ENCODE assay signal across 29 mouse cellular contexts in the genomic region with DNA sequence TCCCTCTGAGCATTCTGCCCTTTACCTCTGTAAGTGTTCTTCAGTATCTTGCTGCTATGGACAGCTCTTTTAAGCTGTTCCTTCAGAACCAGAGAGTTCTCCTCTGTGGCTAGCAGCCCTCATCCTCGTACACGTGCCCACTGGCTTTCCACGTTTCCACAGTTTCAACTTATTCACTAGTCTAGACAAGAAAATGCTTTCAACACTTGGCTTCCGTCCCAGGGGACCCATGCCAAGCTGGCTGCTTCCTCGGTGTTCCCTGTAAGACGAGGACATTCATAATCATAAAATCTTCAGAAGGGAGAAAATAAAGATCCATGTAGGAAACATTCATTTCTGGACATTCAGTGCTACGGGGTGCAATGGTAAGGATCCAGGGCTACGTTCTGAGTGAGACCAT.
A peak's percentile ranks its signal among the peaks of the same experiment; 100 is the strongest.
DNase-seq lines count a peak whose midpoint lies in the region; ATAC-seq lines count a peak whose summit lies in the region.
"Had no signal": no experiment of that assay in that cellular context is flagged by ENCODE, and none has a peak within 500 bp of the region (broad histone marks: within the 10 kb centered on the region; RNA-seq: fewer than 3 reads in every experiment).

No protein-coding gene starts in this region.

- peaks cover 11% of the 10 kb centered on the region for H3K9me3 ChIP-seq in forebrain, embryonic 14.5 days (replicated peaks; ENCODE audit: control insufficient read depth, low read length)
- H3K9me3 ChIP-seq in neural tube, embryonic 15.5 days (replicated peaks) = peaks cover 21% of the 10 kb centered on the region
- H3K9me3 ChIP-seq in midbrain, embryonic 14.5 days (ENCODE audit: control insufficient read depth, low read length) = peaks cover 17% of the 10 kb centered on the region
- H3K9me3 ChIP-seq: heart, embryonic 15.5 days had no signal

- H3K27me3 ChIP-seq in forebrain, embryonic 14.5 days (replicated peaks; ENCODE audit: control insufficient read depth, insufficient read depth, low read length) = no peaks in the 10 kb centered on the region
- H3K27me3 ChIP-seq in neural tube, embryonic 15.5 days (replicated peaks) = no peaks in the 10 kb centered on the region
- no peaks in the 10 kb centered on the region for H3K27me3 ChIP-seq in midbrain, embryonic 14.5 days (ENCODE audit: control insufficient read depth, insufficient read depth, low read length)
- H3K27me3 ChIP-seq: embryonic facial prominence, embryonic 15.5 days; forebrain, embryonic 12.5 days; heart, embryonic 15.5 days; neural tube, embryonic 13.5 days had no signal

- intact Hi-C loops in left cerebral cortex, postnatal 25 days (cut with DNase I) = no loop called here

- WGBS in forebrain, embryonic 14.5 days = 89% methylated on average over 8 of the region's 8 CpGs
- 91% methylated on average over 8 of the region's 8 CpGs for WGBS in neural tube, embryonic 15.5 days
- 85% methylated on average over 8 of the region's 8 CpGs for WGBS in midbrain, embryonic 14.5 days

- DNase-seq in lung, postnatal 10 days = peak; percentile 4
- no peak for DNase-seq in lung, postnatal 36 days
- peak; percentile 9 to 16 for DNase-seq in frontal cortex, postnatal 10 days (ENCODE audit: low spot score in 2 of 2)
- peak; percentile 5 to 21 for DNase-seq in left cerebral cortex, postnatal 25 days (ENCODE audit: low spot score in 2 of 2)
- peak; percentile 41 for DNase-seq in testis, postnatal 10 days (ENCODE audit: low spot score)
- DNase-seq in forebrain, embryonic 14.5 days (ENCODE audit: low spot score) = no peak
- DNase-seq in midbrain, embryonic 14.5 days = no peak
- DNase-seq: adrenal gland, postnatal 14 days; cerebellum, adult 11-12 months; gastrocnemius, postnatal 14 days; heart, adult 11 months; kidney, adult 2 months; kidney, postnatal 4 days; liver; lung, adult 2 months; lung, postnatal 14 days; thymus, postnatal 4 days had no signal

- no peak overlapping the region for H3K27ac ChIP-seq in forebrain, embryonic 14.5 days (ENCODE audit: low read depth, low read length)
- H3K27ac ChIP-seq in neural tube, embryonic 15.5 days (replicated peaks) = no peak overlapping the region
- no peak overlapping the region for H3K27ac ChIP-seq in midbrain, embryonic 14.5 days (replicated peaks; ENCODE audit: low read depth, low read length)
- H3K27ac ChIP-seq: embryonic facial prominence, embryonic 10.5 days; embryonic facial prominence, embryonic 15.5 days; forebrain, embryonic 12.5 days; heart, embryonic 10.5 days; heart, embryonic 15.5 days; left cerebral cortex, adult 2 months; liver, embryonic 14.5 days; midbrain, embryonic 10.5 days; neural tube, embryonic 13.5 days had no signal

- H3K4me1 ChIP-seq in forebrain, embryonic 14.5 days (ENCODE audit: control insufficient read depth, insufficient read depth, low read length) = no peaks in the 10 kb centered on the region
- H3K4me1 ChIP-seq in neural tube, embryonic 15.5 days = no peaks in the 10 kb centered on the region
- no peaks in the 10 kb centered on the region for H3K4me1 ChIP-seq in midbrain, embryonic 14.5 days (ENCODE audit: control insufficient read depth, insufficient read depth, low read length)
- H3K4me1 ChIP-seq: embryonic facial prominence, embryonic 10.5 days; embryonic facial prominence, embryonic 15.5 days; forebrain, embryonic 12.5 days; heart, embryonic 10.5 days; heart, embryonic 15.5 days; midbrain, embryonic 10.5 days; neural tube, embryonic 13.5 days had no signal

- no peak overlapping the region for H3K4me2 ChIP-seq in forebrain, embryonic 14.5 days (ENCODE audit: low read length)
- no peak overlapping the region for H3K4me2 ChIP-seq in neural tube, embryonic 15.5 days
- H3K4me2 ChIP-seq in midbrain, embryonic 14.5 days (ENCODE audit: low read length) = no peak overlapping the region
- H3K4me2 ChIP-seq: embryonic facial prominence, embryonic 15.5 days; forebrain, embryonic 12.5 days; heart, embryonic 15.5 days; neural tube, embryonic 13.5 days had no signal

- H3K9ac ChIP-seq in forebrain, embryonic 14.5 days (ENCODE audit: low read length) = no peak overlapping the region
- no peak overlapping the region for H3K9ac ChIP-seq in neural tube, embryonic 15.5 days (replicated peaks)
- no peak overlapping the region for H3K9ac ChIP-seq in midbrain, embryonic 14.5 days (replicated peaks; ENCODE audit: low read length)
- H3K9ac ChIP-seq: embryonic facial prominence, embryonic 15.5 days; forebrain, embryonic 12.5 days; heart, embryonic 15.5 days; liver, embryonic 14.5 days; neural tube, embryonic 13.5 days had no signal

- no peaks in the 10 kb centered on the region for H3K36me3 ChIP-seq in forebrain, embryonic 14.5 days (ENCODE audit: control insufficient read depth, insufficient read depth, low read length)
- H3K36me3 ChIP-seq in neural tube, embryonic 15.5 days = no peaks in the 10 kb centered on the region
- no peaks in the 10 kb centered on the region for H3K36me3 ChIP-seq in midbrain, embryonic 14.5 days (ENCODE audit: control insufficient read depth, insufficient read depth, low read length)
- H3K36me3 ChIP-seq: embryonic facial prominence, embryonic 10.5 days; embryonic facial prominence, embryonic 15.5 days; forebrain, embryonic 12.5 days; heart, embryonic 10.5 days; heart, embryonic 15.5 days; midbrain, embryonic 10.5 days; neural tube, embryonic 13.5 days had no signal

- no peak overlapping the region for H3K4me3 ChIP-seq in forebrain, embryonic 14.5 days (ENCODE audit: low read depth, low read length)
- no peak overlapping the region for H3K4me3 ChIP-seq in neural tube, embryonic 15.5 days (replicated peaks)
- no peak overlapping the region for H3K4me3 ChIP-seq in midbrain, embryonic 14.5 days (replicated peaks; ENCODE audit: low read depth, low read length)
- H3K4me3 ChIP-seq: embryonic facial prominence, embryonic 10.5 days; embryonic facial prominence, embryonic 15.5 days; forebrain, embryonic 12.5 days; heart, embryonic 10.5 days; heart, embryonic 15.5 days; left cerebral cortex, adult 2 months; midbrain, embryonic 10.5 days; neural tube, embryonic 13.5 days had no signal

- ATAC-seq in forebrain, embryonic 14.5 days = no peak
- no peak for ATAC-seq in neural tube, embryonic 15.5 days (ENCODE audit: low FRiP score)
- ATAC-seq in midbrain, embryonic 14.5 days (ENCODE audit: low FRiP score, low TSS enrichment) = no peak
- ATAC-seq: CD4-positive, CD25-positive, alpha-beta regulatory T cell, adult 4 months; hindbrain, embryonic 16.5 days had no signal

Comparison
In these comparisons a context has a peak if more than half of its experiments do, and no peak if none do; other contexts are left out.
1. DNase-seq: peak in lung, postnatal 10 days (single experiment), frontal cortex, postnatal 10 days (2 of 2), left cerebral cortex, postnatal 25 days (2 of 2) and testis, postnatal 10 days (single experiment); none in lung, postnatal 36 days (single experiment), forebrain, embryonic 14.5 days (single experiment) and midbrain, embryonic 14.5 days (single experiment).